Mouse (Mus musculus) bone marrow macrophage, adult 2 months (primary cell): Measurements from ENCODE around the gene Arhgap33.
A peak's percentile ranks its signal among the peaks of the same experiment; 100 is the strongest.

Source experiments
- CTCF ChIP-seq: IDR thresholded peaks from 2 replicates; pipeline ENCODE4 v1.5.1; 2012; ENCODE audit warnings: low read depth, mild to moderate bottlenecking, low read length, moderate library complexity
- POLR2A ChIP-seq: IDR thresholded peaks from 2 replicates; pipeline ENCODE4 v1.6.1; 2012; ENCODE audit warnings: mild to moderate bottlenecking, low read depth, low read length, borderline replicate concordance

DNA sequence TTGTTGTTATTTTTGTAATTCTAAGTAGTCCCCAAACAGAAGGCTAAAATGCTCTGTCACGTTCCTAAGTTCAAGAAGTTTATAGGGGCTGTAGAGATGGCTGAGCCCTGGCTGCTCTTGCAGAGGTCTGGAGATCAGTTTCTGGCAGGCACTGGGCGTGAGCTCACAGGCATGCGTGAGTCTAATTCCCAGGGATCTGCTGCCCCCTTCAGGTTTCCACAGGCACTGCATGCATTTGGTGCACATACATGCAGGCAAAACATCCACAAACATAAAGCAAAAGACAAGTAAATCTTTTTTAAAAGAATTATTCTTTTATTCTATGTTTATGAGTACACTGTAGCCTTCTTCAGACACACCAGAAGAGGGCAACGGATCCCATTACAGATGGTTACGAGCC lies 62.4 kb downstream of the Arhgap33 start:
- TF ChIP-seq CTCF (peak; percentile 44), POLR2A (no peak)
